Mouse (Mus musculus): ENCODE data around the gene Pepd. TPM values are rescaled to one million over a fixed set of nuclear protein-coding genes. Genes with fewer than 3 reads are reported as not detected.
"Not testable (repeated sequence)": the region's sequence is repeated elsewhere in the genome, so short reads cannot be mapped to it uniquely, and the experiment has no call there.

Pepd gene
- polyA plus RNA-seq, 1 experiment from 2014 or later: 58.4 TPM

DNA sequence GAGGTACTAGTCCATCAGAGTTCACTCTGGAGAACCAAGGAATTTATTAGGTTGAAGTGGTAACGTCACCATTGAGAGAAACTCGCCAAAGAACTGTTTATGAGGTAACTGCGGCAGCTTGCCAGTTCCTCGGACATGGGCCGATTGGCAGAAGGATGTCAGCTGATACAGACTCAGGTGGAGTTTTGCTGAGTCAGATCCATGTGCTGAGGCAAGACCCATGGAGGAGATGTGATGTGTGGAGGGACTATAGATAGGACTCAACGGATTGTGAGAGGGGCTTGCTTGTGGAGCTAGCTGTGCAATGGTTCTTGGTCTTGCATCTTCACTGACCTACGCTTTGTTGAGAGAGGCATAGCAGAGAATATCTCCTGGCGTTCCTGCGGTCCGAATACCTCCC lies 69.6 kb downstream of the Pepd start:
- no peak overlapping the region for H3K4me2 ChIP-seq (ENCODE audit: low read depth, low read length, severe bottlenecking)
- H3K4me3 ChIP-seq (ENCODE audit: low read depth, low read length): no peak overlapping the region
- H3K27me3 ChIP-seq (ENCODE audit: control insufficient read depth, insufficient read depth, low read length): no peaks in the 10 kb centered on the region
- no peaks in the 10 kb centered on the region for H3K9me3 ChIP-seq (ENCODE audit: control insufficient read depth, low read length)
- no peak overlapping the region for H3K9ac ChIP-seq (ENCODE audit: low read length)
- WGBS: 93% methylated on average over 10 of the region's 10 CpGs
- DNase-seq (ENCODE audit: low spot score) (no peak), ATAC-seq (replicated peaks; ENCODE audit: low FRiP score) (no peak)
- no peaks in the 10 kb centered on the region for H3K4me1 ChIP-seq (replicated peaks; ENCODE audit: control insufficient read depth, insufficient read depth, low read length)
- no peaks in the 10 kb centered on the region for H3K36me3 ChIP-seq (ENCODE audit: control insufficient read depth, insufficient read depth, low read length)
- no peak overlapping the region for H3K27ac ChIP-seq (ENCODE audit: low read depth, low read length)

DNA sequence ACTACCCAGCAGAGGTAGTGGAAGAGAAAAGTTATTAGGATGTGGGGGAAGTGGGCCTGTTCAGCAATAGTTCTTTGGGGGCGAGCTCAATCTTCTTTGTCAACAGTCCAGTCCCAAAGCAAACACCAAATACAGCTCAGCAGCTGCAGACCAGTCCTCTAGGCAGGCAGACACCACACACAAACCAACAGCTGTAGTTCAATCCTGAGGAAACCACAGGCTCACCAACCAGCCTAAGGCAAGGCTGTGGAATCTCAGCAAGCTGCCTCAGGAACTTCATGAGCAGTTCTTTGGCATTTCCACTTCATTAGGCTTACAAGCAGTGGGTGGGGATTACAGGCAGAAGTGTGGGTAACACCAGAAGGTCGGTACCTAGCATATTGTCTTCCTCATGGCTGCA lies 70.2 kb downstream of the Pepd start:
- not testable (repeated sequence) for H3K36me3 ChIP-seq (ENCODE audit: control insufficient read depth, insufficient read depth, low read length); H3K27me3 ChIP-seq (ENCODE audit: control insufficient read depth, insufficient read depth, low read length); H3K9ac ChIP-seq (ENCODE audit: low read length); DNase-seq (ENCODE audit: low spot score); H3K4me1 ChIP-seq (replicated peaks; ENCODE audit: control insufficient read depth, insufficient read depth, low read length); H3K4me3 ChIP-seq (ENCODE audit: low read depth, low read length); H3K9me3 ChIP-seq (ENCODE audit: control insufficient read depth, low read length); H3K27ac ChIP-seq (ENCODE audit: low read depth, low read length); ATAC-seq (replicated peaks; ENCODE audit: low FRiP score); H3K4me2 ChIP-seq (ENCODE audit: low read depth, low read length, severe bottlenecking)
- WGBS: 70% methylated on average over 2 of the region's 2 CpGs

DNA sequence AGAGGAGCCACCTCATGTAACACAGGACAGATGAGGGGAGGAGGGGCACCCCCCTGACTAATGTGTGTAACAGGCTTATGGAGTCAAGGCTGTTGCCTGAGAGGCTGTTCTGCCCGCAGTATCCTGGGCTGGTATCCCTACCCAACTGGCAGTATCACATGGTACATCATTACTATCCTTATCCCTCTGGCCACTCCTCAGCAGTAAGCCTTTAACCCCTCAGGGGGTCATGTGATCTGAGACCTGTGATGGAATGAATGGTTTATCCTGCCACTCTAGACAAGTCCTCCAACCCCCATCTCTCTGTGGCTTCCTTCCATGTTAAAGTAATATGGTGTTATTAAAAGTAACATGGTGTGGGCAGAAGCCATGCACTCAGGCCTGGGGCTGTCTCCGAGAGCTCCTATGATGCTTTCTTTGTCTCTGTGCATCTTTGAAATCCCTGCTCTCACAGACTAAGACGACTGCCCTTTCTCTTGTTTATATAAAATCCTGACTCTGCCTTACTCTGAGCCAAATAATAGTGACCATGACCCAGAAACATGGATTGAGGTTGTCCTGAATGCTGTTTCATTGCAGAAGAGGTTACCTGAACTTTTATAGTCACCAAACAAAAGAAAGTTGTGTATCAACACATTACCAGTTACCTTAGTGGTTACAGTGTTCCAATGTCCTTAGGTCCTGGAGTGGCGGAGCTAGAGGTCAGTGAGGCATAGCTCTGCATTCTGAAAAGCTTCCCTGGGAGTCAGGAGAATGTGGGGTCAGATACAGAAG lies 71.7 kb downstream of the Pepd start:
- WGBS: 77% methylated on average over 4 of the region's 4 CpGs
- Histone ChIP-seq H3K4me3 (ENCODE audit: low read depth, low read length) (no peak overlapping the region), H3K4me1 (replicated peaks; ENCODE audit: control insufficient read depth, insufficient read depth, low read length) (0 out of 2 replicates have a peak, but pooled peaks cover 2% of the 10 kb centered on the region), H3K27me3 (ENCODE audit: control insufficient read depth, insufficient read depth, low read length) (no peaks in the 10 kb centered on the region), H3K27ac (ENCODE audit: low read depth, low read length) (no peak overlapping the region), H3K9me3 (ENCODE audit: control insufficient read depth, low read length) (no peaks in the 10 kb centered on the region), H3K4me2 (ENCODE audit: low read depth, low read length, severe bottlenecking) (no peak overlapping the region), H3K36me3 (ENCODE audit: control insufficient read depth, insufficient read depth, low read length) (no peaks in the 10 kb centered on the region; the same call in 1 of the 2 replicates), H3K9ac (ENCODE audit: low read length) (no peak overlapping the region)
- ATAC-seq (replicated peaks; ENCODE audit: low FRiP score) (no peak), DNase-seq (ENCODE audit: low spot score) (no peak)

DNA sequence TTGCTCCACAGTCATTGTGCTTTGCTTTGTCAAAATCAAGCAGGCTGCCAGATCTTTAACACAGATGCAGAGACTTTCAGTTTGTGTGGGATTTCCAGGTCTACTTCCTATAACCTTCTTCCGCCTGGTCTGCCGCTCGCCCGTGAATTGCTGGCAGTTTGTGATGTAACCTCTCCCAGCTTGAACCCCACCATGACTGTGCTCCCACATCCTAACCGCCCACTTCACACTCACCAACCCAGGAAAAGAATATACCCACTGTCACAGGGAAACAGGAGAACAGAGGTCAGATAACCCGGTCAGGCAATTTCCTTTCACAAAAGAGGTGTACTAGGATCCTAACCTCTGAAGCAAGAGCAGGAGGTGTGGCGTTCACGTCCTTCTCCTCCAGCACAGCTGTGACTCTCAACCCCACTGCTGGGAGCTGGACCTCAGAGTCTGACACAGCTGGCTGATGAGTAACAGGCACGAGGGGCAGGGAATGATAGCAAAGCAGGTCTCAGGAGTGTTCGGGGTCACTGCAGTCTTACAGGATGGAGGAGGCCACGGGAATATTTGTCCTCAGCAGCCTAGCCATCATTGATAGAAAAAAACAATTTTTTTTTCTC lies 72.5 kb downstream of the Pepd start:
- Histone ChIP-seq H3K27ac (ENCODE audit: low read depth, low read length) (no peak overlapping the region), H3K9ac (ENCODE audit: low read length) (no peak overlapping the region), H3K9me3 (ENCODE audit: control insufficient read depth, low read length) (no peaks in the 10 kb centered on the region), H3K4me3 (ENCODE audit: low read depth, low read length) (no peak overlapping the region), H3K4me2 (ENCODE audit: low read depth, low read length, severe bottlenecking) (no peak overlapping the region), H3K27me3 (ENCODE audit: control insufficient read depth, insufficient read depth, low read length) (no peaks in the 10 kb centered on the region), H3K36me3 (ENCODE audit: control insufficient read depth, insufficient read depth, low read length) (no peaks in the 10 kb centered on the region; the same call in 1 of the 2 replicates), H3K4me1 (replicated peaks; ENCODE audit: control insufficient read depth, insufficient read depth, low read length) (0 out of 2 replicates have a peak, but pooled peaks cover 2% of the 10 kb centered on the region)
- no peak for ATAC-seq (replicated peaks; ENCODE audit: low FRiP score)
- no peak for DNase-seq (ENCODE audit: low spot score)
- 74% methylated on average over 11 of the region's 11 CpGs for WGBS

DNA sequence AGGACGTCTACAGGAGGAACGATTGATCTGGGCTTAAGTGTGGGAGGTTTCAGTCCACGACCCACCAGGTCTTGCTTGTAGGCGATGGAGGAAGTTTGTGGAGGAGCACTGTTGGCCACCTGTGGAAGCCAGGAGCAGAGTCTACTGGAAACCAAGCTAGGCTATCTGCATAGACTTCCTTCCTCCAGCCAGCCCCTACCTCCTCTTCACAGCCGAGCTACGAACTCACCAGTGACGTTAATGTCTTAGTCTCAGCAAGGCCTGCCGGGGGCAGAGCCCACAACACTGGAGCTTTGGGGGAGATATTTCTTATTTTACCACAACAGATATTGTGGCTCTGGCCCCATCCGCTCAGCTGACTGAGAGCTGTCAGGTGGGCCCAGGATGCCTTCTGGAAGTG lies 73.0 kb downstream of the Pepd start:
- DNase-seq (ENCODE audit: low spot score) (no peak), ATAC-seq (replicated peaks; ENCODE audit: low FRiP score) (no peak)
- no peaks in the 10 kb centered on the region for H3K27me3 ChIP-seq (ENCODE audit: control insufficient read depth, insufficient read depth, low read length)
- H3K4me1 ChIP-seq (replicated peaks; ENCODE audit: control insufficient read depth, insufficient read depth, low read length): 0 out of 2 replicates have a peak, but pooled peaks cover 2% of the 10 kb centered on the region
- 90% methylated on average over 9 of the region's 9 CpGs for WGBS
- no peak overlapping the region for H3K4me2 ChIP-seq (ENCODE audit: low read depth, low read length, severe bottlenecking)
- no peaks in the 10 kb centered on the region; the same call in 1 of the 2 replicates for H3K36me3 ChIP-seq (ENCODE audit: control insufficient read depth, insufficient read depth, low read length)
- H3K9me3 ChIP-seq (ENCODE audit: control insufficient read depth, low read length): no peaks in the 10 kb centered on the region
- H3K9ac ChIP-seq (ENCODE audit: low read length): no peak overlapping the region
- H3K4me3 ChIP-seq (ENCODE audit: low read depth, low read length): no peak overlapping the region
- H3K27ac ChIP-seq (ENCODE audit: low read depth, low read length): no peak overlapping the region

DNA sequence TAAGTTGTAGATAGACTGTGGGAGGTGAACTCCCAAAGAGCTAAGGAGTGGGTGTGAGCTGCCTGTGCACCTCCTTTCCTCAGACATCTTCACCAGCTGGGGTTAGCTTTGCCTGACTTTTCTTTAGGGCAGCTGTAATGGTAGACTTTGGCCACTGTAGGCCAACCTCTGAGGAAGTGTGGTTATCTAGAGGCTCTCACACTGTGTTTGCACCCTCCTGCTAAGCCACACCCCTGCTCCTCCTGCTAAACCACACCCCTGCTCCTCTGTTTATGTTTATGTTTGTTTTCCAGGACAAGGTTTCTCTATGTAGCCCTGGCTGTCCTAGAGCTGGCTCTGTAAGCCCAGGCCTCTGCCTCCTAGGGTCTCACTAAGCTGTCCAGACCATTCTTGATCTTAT lies 73.5 kb downstream of the Pepd start:
- Histone ChIP-seq H3K4me2 (ENCODE audit: low read depth, low read length, severe bottlenecking) (no peak overlapping the region), H3K27me3 (ENCODE audit: control insufficient read depth, insufficient read depth, low read length) (no peaks in the 10 kb centered on the region), H3K9me3 (ENCODE audit: control insufficient read depth, low read length) (no peaks in the 10 kb centered on the region), H3K27ac (ENCODE audit: low read depth, low read length) (no peak overlapping the region), H3K36me3 (ENCODE audit: control insufficient read depth, insufficient read depth, low read length) (no peaks in the 10 kb centered on the region; the same call in 1 of the 2 replicates), H3K4me1 (replicated peaks; ENCODE audit: control insufficient read depth, insufficient read depth, low read length) (0 out of 2 replicates have a peak, but pooled peaks cover 2% of the 10 kb centered on the region), H3K9ac (ENCODE audit: low read length) (no peak overlapping the region), H3K4me3 (ENCODE audit: low read depth, low read length) (no peak overlapping the region)
- DNase-seq (ENCODE audit: low spot score) (no peak), ATAC-seq (replicated peaks; ENCODE audit: low FRiP score) (no peak)

DNA sequence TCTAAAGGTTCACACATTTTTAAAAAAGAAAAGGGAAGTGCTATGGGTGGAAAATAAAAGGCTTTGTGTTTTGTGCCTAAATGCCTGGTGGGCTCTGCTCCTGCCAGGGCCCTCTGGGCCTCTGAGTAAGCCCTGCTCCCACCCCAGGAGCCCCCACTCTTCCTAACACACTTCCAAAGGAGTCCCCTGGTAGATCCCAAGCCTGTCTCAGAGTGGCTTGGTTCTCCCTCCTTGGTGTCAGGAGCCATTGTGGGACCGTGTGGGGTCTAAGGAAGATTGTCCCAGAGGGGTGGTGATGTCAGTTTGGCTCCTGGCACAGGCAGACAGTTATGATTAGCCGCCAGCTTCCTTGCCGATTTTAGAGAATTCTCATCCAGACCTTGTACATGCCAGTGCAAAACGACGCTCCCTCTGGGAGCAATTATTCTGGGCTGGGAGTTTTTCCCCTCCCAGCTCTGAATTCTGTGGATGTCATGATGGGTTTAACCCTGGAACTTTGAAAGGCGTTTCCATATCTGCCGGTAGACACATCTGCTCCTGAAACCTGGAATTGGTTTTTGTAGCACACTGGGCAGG lies 74.5 kb downstream of the Pepd start:
- H3K36me3 ChIP-seq (ENCODE audit: control insufficient read depth, insufficient read depth, low read length): no peaks in the 10 kb centered on the region; the same call in 1 of the 2 replicates
- H3K9ac ChIP-seq (ENCODE audit: low read length): no peak overlapping the region
- H3K27me3 ChIP-seq (ENCODE audit: control insufficient read depth, insufficient read depth, low read length): no peaks in the 10 kb centered on the region
- H3K27ac ChIP-seq (ENCODE audit: low read depth, low read length): 0 out of 2 replicates have a peak overlapping the region, but pooled peaks have one; percentile 18
- H3K4me3 ChIP-seq (ENCODE audit: low read depth, low read length): no peak overlapping the region
- H3K4me2 ChIP-seq (ENCODE audit: low read depth, low read length, severe bottlenecking): no peak overlapping the region
- DNase-seq (ENCODE audit: low spot score) (no peak), ATAC-seq (replicated peaks; ENCODE audit: low FRiP score) (no peak)
- WGBS: 70% methylated on average over 7 of the region's 7 CpGs
- H3K4me1 ChIP-seq (replicated peaks; ENCODE audit: control insufficient read depth, insufficient read depth, low read length): 0 out of 2 replicates have a peak, but pooled peaks cover 2% of the 10 kb centered on the region
- no peaks in the 10 kb centered on the region for H3K9me3 ChIP-seq (ENCODE audit: control insufficient read depth, low read length)

DNA sequence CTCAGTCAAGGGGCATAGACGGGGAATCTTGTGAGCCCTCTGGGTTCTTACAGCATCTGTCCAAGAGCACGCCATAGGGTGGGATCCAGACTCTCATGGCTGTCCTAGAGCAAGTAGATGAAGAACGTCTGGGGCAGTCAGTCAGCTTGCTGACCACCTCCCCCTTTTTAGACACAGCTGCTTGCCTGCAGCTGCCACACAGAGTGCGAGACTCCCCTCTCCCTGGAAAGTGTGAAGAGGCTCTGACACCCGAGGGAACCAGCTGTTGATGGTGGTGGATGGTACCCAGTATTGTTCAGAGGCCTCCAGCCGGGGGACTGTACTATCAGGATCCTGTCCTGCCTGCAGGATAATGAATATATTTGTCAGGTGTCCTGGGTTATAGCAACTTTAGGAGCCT lies 75.1 kb downstream of the Pepd start:
- 72% methylated on average over 6 of the region's 6 CpGs for WGBS
- H3K9ac ChIP-seq (ENCODE audit: low read length): no peak overlapping the region
- ATAC-seq (replicated peaks; ENCODE audit: low FRiP score): no peak

More for the DNA sequence above, 75.1 kb downstream of the Pepd start:
- DNase-seq (ENCODE audit: low spot score): no peak
- Histone ChIP-seq H3K27ac (ENCODE audit: low read depth, low read length) (0 out of 2 replicates have a peak overlapping the region, but pooled peaks have one; percentile 18), H3K9me3 (ENCODE audit: control insufficient read depth, low read length) (no peaks in the 10 kb centered on the region), H3K4me2 (ENCODE audit: low read depth, low read length, severe bottlenecking) (no peak overlapping the region), H3K27me3 (ENCODE audit: control insufficient read depth, insufficient read depth, low read length) (no peaks in the 10 kb centered on the region), H3K4me3 (ENCODE audit: low read depth, low read length) (no peak overlapping the region), H3K4me1 (replicated peaks; ENCODE audit: control insufficient read depth, insufficient read depth, low read length) (0 out of 2 replicates have a peak, but pooled peaks cover 2% of the 10 kb centered on the region), H3K36me3 (ENCODE audit: control insufficient read depth, insufficient read depth, low read length) (no peaks in the 10 kb centered on the region; the same call in 1 of the 2 replicates)
